Mouse (Mus musculus) heart, postnatal 10 days (tissue): ENCODE data around the gene Zic4. TPM values are rescaled to one million over a fixed set of nuclear protein-coding genes. Genes with fewer than 3 reads are reported as not detected.

ENCODE experiments used
- DNase-seq, 2 experiments: peaks; one replicate each; pipeline ENCODE4 v3.0.0; 2021
- intact Hi-C: fragments of 180-260 bp; cut with DNase I; formaldehyde crosslinking; loops from one replicate; pipeline ENCODE4 v1.15.1; 2025
- total RNA-seq, 2 experiments: library from RNA; stranded (reverse); gene quantifications; 2 replicates each; pipeline ENCODE4 v1.2.3; 2021

The Zic4 gene
- total RNA-seq, 2 experiments from 2014 or later, result not detected

GRCm38 (mm10) chr9:91363011-91363730, 958 bp downstream of the Zic4 start:
- intact Hi-C loops, result no loop called here
- DNase-seq, result no peak

DNA sequence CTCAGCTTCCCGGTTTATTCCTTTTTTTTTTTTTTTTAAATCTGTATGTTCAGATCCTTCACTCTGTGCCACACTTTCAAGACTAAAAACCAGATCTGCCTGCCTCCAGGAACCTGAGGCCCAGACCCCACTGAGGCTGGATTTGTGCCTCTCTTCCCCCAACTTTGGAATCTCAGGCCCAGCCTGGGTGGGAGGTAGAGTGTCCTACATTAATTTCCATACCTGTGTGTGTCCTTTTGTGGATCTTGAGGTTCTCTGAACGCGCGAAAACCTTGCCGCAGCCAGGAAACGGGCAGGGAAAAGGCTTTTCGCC, 1.6 kb downstream of the Zic4 start:
- intact Hi-C loops, result no loop called here
- no peak for DNase-seq

DNA sequence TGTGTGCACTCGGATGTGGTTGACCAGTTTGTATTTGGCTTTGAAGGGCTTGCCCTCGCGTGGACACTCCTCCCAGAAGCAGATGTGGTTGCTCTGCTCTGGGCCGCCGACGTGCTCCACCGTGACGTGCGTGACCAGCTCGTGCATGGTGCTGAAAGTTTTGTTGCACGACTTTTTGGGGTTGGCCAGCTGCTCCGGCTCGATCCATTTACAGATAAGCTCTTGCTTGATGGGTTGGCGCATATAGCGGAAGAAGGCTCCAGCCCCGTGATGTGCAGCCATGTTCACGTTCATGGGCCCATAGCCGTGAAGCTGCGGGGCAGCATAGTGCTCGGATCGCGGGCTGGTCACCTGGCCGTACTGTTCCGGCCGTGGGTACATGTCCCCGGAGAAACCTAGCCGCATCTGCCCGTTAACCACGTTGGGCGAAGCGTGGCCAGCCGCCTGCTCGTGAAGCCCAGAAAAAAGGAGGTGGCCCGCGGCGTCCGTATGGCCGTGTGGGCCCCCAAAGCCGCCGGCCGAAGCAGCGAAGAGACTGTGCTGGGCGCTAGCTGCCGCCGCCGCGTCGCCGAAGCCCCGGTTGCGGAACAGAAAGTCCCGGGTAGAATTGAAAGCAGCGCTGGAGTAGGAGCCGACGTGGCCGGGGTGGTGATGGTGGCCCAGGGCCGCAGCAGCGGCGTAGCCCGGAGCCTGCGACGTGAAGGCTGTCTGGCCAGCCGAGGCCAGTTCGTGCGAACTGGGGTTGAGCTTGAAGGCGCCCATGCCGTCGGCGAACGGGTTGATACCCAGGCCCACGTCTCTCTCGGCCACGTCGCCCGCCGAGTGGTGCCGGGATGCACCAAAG, 2.1 kb downstream of the Zic4 start:
- DNase-seq, result no peak
- intact Hi-C loops, result no loop called here

DNA sequence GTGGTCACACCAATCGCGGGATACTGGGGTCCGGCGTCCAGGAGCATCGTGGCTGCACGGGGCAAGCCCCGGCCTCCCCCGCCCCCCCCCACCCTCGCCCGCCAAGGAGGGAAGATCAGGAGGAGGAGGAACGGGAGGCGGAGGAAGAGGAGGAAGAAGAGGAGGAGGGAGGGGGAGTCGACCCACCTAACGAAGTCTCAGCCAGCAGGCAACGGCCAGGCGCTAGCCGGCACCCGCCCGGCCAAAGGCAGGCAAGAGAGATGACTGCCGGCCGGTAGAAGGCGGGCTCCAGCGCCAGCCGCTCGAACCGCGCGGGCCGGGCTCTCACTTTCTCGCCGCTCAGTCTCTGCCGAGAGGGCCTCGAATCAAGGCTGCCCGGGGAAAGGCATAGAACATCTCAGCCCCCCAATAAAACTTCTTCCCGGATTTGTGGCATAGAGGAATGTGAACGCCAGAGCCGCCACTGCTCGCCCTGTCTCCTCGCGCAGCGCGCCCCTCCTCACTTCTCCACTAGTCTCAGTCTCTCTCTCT, 2.8 kb downstream of the Zic4 start:
- DNase-seq, result no peak
- intact Hi-C loops, result no loop called here

DNA sequence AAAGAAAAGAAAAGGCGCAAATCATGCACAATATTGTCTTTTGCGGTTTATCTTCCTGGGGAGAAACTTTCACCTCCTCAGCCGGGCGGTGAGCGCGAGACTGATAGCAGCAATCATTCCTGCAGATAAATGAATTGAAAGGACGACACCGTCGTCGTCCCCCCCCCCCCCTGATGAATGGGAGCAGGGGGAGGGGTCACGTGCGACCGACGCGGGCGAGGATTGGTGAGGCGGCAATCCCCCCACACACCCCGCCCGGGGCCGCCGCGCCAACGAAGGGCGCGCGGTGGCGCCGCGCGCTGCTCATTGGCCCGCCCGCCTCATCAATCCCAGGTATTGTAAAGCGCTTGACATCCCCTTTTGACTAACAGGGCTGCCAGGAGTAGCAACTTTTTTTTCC, 3.5 kb downstream of the Zic4 start, which contains the start of gene Zic1:
Zic1 (minus strand) TSS at position 147 of the 400 bp plus-strand sequence.
- intact Hi-C loops, result no loop called here
- no peak for DNase-seq

DNA sequence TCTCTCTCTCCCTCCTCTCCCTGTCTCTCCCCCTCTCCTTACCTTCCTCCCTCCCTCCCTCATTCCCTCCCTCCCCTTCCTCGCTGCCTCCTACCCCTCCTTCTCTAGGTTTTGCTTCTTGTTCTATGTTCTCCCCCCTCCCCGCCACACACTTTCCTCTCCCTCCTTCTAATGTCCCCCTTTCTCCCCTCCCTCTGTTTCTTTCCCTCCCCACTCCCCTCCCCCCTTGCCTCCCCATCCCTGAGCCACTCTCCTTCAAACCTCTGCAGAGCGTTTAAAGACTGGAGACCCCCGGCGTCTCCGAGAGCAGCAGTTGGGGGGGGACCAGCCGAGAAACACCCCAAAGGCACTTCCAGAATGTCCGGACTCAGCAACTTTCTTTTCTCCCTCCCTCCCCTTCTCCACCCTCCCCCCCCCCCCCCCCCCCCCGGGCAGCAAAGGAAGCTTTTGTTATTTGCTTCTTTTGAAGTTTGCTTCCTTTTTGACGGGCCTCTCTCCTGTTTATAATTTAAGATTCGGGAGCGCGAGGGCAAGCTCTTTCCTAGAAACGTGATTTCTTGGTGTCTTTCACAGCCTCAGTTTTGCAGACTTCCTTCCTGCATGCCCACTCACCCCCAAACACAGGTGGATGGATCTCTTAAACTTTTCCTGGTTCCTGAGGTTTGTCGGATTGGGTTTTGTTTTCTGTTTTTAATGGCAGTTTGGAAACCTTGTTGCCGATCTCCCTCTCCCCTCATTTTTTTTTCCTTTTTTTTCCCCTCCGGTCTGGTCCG, 4.2 kb downstream of the Zic4 start:
- no peak for DNase-seq
- intact Hi-C loops, result no loop called here

- intact Hi-C loops, result no loop called here
- DNase-seq, result no peak
These were observed 5.0 kb downstream of the Zic4 start for GRCm38 (mm10) chr9:91366999-91367811.

DNA sequence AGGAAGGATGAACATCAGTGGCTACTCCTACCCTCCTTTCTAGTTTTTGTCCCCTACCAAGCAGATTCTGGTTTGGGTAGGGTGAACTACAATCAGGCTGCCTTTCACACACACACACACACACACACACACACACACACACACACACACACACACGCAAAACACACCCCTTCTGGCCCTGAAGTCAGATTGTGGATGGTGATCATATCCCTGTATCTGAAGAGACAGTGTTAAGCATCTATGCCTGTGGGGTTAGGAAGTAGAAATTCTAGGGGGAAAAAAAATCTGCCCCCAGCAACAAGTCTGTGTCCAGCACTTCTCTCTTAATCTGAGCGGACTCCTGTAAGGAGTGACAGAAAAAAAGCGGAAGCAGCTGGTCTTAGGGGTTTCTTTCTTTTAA, 5.9 kb downstream of the Zic4 start:
- DNase-seq, result no peak
- intact Hi-C loops, result no loop called here

- intact Hi-C loops, result no loop called here
- no peak for DNase-seq
These were observed 6.7 kb downstream of the Zic4 start for GRCm38 (mm10) chr9:91368946-91369292.

- intact Hi-C loops, result no loop called here
- DNase-seq, result no peak
These were observed 7.2 kb downstream of the Zic4 start for GRCm38 (mm10) chr9:91369293-91369991.

GRCm38 (mm10) chr9:91370191-91370708, 8.0 kb downstream of the Zic4 start:
- intact Hi-C loops, result no loop called here
- DNase-seq, result no peak

DNA sequence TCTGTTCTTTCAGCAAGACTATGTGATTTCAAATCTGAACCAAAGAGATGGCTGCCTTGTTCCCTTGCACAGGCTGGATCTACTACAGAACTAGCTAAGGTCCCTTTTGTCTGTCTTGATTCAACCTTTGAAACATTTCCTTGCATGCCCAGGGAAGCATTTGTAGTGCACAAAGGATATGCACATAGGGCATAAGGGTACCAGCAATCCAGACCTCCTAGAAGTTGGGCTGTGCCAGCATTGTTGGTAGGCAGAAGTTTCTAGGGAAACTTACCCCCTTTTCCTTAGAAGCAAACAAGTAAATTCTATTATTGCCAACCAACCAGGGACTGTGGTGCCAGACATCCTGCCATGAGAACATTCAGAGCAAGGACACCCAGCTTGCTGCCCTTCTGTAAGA, 8.8 kb downstream of the Zic4 start:
- no peak for DNase-seq
- intact Hi-C loops, result no loop called here

DNA sequence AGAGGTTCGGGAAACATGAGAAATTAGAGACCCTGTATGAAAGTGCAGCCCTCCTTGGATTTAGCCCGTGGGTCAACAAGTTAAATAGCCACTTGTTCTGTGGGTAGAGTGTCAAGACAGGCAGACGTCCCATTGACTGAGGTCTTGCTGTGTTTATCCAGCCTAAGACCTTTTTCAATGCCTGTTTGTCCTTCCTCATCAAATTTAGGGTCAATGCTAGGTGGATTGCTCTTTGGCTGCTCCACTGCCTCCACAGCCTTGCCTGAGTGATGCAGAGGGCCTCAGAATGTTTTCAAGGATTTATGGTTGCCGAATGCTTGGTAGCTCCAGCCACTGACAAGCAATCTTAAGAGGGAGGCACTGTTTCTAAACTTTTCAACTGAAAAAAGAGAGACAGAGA, 9.4 kb downstream of the Zic4 start:
- no peak for DNase-seq
- intact Hi-C loops, result no loop called here

- intact Hi-C loops, result no loop called here
These were observed 11.8 kb downstream of the Zic4 start for GRCm38 (mm10) chr9:91373811-91374575.

DNA sequence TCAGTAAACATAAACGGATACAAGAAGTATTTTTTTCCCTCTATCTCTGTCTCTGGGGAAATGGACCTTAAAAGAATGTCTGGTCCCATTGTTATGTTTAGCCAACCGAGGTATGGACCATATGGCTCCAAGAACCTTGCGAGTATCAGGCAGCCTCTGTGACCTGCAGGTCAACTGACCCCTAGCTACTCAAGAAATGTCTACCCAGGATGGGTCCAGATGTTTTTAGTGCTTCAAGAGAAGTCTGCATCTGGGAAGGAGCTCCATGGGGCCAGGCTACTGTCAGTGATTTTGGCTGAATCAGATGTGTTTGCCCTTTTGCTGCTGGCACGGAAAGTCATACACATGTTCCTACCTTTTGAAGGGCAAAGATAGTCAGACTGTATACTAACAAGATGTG, 12.5 kb downstream of the Zic4 start:
- intact Hi-C loops, result no loop called here

More at GRCm38 (mm10) chr9:91373811-91374575, 11.8 kb downstream of the Zic4 start:
- DNase-seq, result no peak

GRCm38 (mm10) chr9:91377036-91377872, 15.0 kb downstream of the Zic4 start:
- DNase-seq, result no peak
- intact Hi-C loops, result no loop called here

More for the DNA sequence above, 12.5 kb downstream of the Zic4 start:
- no peak for DNase-seq

DNA sequence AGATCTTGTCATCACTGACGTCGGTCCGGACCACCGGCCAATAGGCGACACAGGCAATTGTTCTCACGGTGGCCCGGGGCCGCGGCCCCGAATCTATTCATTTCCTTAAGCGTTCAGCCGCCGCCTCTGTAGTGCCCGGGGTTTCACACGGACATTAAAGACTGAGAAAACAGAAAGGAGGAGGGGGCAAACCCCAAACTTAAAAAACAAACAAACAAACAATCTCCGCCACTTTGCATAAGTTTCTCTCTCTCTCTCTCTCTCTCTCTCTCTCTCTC, 15.6 kb downstream of the Zic4 start:
- no peak for DNase-seq
- intact Hi-C loops, result no loop called here
